Mouse (Mus musculus) embryonic fibroblast, embryonic 13.5 days (primary cell): ENCODE results near the gene Uqcrc2.

Experiments
- CTCF ChIP-seq: IDR thresholded peaks from 2 replicates; pipeline ENCODE4 v1.5.1; 2011; ENCODE audit warnings: mild to moderate bottlenecking, control low read depth, low read length, moderate library complexity, borderline replicate concordance; ENCODE audit not compliant: insufficient read depth
- POLR2A ChIP-seq: IDR thresholded peaks from 2 replicates; pipeline ENCODE4 v1.6.1; 2011; ENCODE audit warnings: low read depth, mild to moderate bottlenecking, control low read depth, low read length, moderate library complexity

- TF ChIP-seq POLR2A (no peak), CTCF (no peak)
Measured at GRCm38 (mm10) chr7:120699586-120699985, 64.6 kb downstream of the Uqcrc2 start.
